Mouse (Mus musculus) layer of hippocampus, adult 11-12 months (tissue): ENCODE measurements around the gene Ltbp4.

ENCODE experiments used
- DNase-seq: peaks from one replicate; pipeline ENCODE4 v3.0.0; 2022; ENCODE audit warnings: low spot score

Gene Ltbp4

GRCm38 (mm10) chr7:27327500-27327899 is 10.0 kb downstream of the Ltbp4 start:
- DNase-seq, result no peak

GRCm38 (mm10) chr7:27326101-27326880 is 11.2 kb downstream of the Ltbp4 start:
- no peak for DNase-seq

- no peak for DNase-seq
These were observed 11.8 kb downstream of the Ltbp4 start for GRCm38 (mm10) chr7:27325697-27326096.

- DNase-seq, result no peak
These were observed 12.6 kb downstream of the Ltbp4 start for GRCm38 (mm10) chr7:27324928-27325327.

GRCm38 (mm10) chr7:27324161-27324560 is 13.3 kb downstream of the Ltbp4 start:
- DNase-seq, result no peak

GRCm38 (mm10) chr7:27323001-27323400 is 14.5 kb downstream of the Ltbp4 start:
- DNase-seq, result no peak

GRCm38 (mm10) chr7:27322291-27322690 is 15.2 kb downstream of the Ltbp4 start:
- DNase-seq, result no peak

GRCm38 (mm10) chr7:27319411-27319810 is 18.1 kb downstream of the Ltbp4 start:
- DNase-seq, result no peak

GRCm38 (mm10) chr7:27315958-27316357 is 21.5 kb downstream of the Ltbp4 start:
- DNase-seq, result no peak

GRCm38 (mm10) chr7:27314393-27314792 is 23.1 kb downstream of the Ltbp4 start:
- no peak for DNase-seq

- DNase-seq, result no peak
These were observed 25.7 kb downstream of the Ltbp4 start for GRCm38 (mm10) chr7:27311651-27312284.

- no peak for DNase-seq
These were observed 26.4 kb downstream of the Ltbp4 start for GRCm38 (mm10) chr7:27310996-27311535.

GRCm38 (mm10) chr7:27310306-27310705 is 27.2 kb downstream of the Ltbp4 start:
- DNase-seq, result no peak

GRCm38 (mm10) chr7:27309832-27310231 is 27.7 kb downstream of the Ltbp4 start:
- DNase-seq, result no peak

GRCm38 (mm10) chr7:27308821-27309549 is 28.5 kb downstream of the Ltbp4 start:
- no peak for DNase-seq

- no peak for DNase-seq
These were observed 29.9 kb downstream of the Ltbp4 start for GRCm38 (mm10) chr7:27307551-27307950.

- peak; percentile 30 for DNase-seq
These were observed 31.0 kb downstream of the Ltbp4 start for GRCm38 (mm10) chr7:27306161-27307160.

- DNase-seq, result no peak
These were observed 32.3 kb downstream of the Ltbp4 start for GRCm38 (mm10) chr7:27305091-27305730.

- peak; percentile 68 for DNase-seq
These were observed 35.3 kb downstream of the Ltbp4 start for GRCm38 (mm10) chr7:27302172-27302571.

- no peak for DNase-seq
These were observed 36.7 kb downstream of the Ltbp4 start for GRCm38 (mm10) chr7:27300801-27301200.

- DNase-seq, result no peak
These were observed 37.1 kb downstream of the Ltbp4 start for GRCm38 (mm10) chr7:27300351-27300750.
